8 mouse cellular contexts compared by ENCODE assay signal in genomic region chr7:36695791-36696241, GRCm38 (mm10). TPM values are rescaled to one million over a fixed set of nuclear protein-coding genes. Genes with fewer than 3 reads are reported as not detected.
DNase-seq lines count a peak whose midpoint lies in the region; ATAC-seq lines count a peak whose summit lies in the region.

No protein-coding gene starts in this region.

- peak overlapping the region; percentile 95 for H3K4me2 ChIP-seq in forebrain, embryonic 14.5 days (ENCODE audit: low read length)
- H3K4me2 ChIP-seq in limb, embryonic 12.5 days = peak overlapping the region; percentile 99
- H3K4me2 ChIP-seq in midbrain, embryonic 16.5 days (ENCODE audit: low read length) = peak overlapping the region; percentile 99

- peak overlapping the region; percentile 80 for H3K4me3 ChIP-seq in forebrain, embryonic 14.5 days (ENCODE audit: low read depth, low read length)
- peak overlapping the region; percentile 84 for H3K4me3 ChIP-seq in limb, embryonic 12.5 days (replicated peaks)
- peak overlapping the region; percentile 91 for H3K4me3 ChIP-seq in midbrain, embryonic 16.5 days (ENCODE audit: low read depth, low read length)

- under 1% methylated on average over 42 of the region's 42 CpGs for WGBS in forebrain, embryonic 14.5 days
- under 1% methylated on average over 42 of the region's 42 CpGs for WGBS in limb, embryonic 12.5 days
- under 1% methylated on average over 42 of the region's 42 CpGs for WGBS in midbrain, embryonic 16.5 days

- peak overlapping the region; percentile 81 for H3K9ac ChIP-seq in forebrain, embryonic 14.5 days (ENCODE audit: low read length)
- H3K9ac ChIP-seq in limb, embryonic 12.5 days (replicated peaks) = peak overlapping the region; percentile 83; the same call in 1 of the 2 replicates
- H3K9ac ChIP-seq in midbrain, embryonic 16.5 days (ENCODE audit: low read depth, low read length) = peak overlapping the region; percentile 77

- peaks cover 8% of the 10 kb centered on the region for H3K4me1 ChIP-seq in forebrain, embryonic 14.5 days (ENCODE audit: control insufficient read depth, insufficient read depth, low read length)
- H3K4me1 ChIP-seq in limb, embryonic 12.5 days (replicated peaks) = peaks cover 35% of the 10 kb centered on the region
- peaks cover 30% of the 10 kb centered on the region for H3K4me1 ChIP-seq in midbrain, embryonic 16.5 days (ENCODE audit: control insufficient read depth, insufficient read depth, low read length)

- H3K9me3 ChIP-seq in forebrain, embryonic 14.5 days (replicated peaks; ENCODE audit: control insufficient read depth, low read length) = no peaks in the 10 kb centered on the region
- H3K9me3 ChIP-seq in limb, embryonic 12.5 days = no peaks in the 10 kb centered on the region
- no peaks in the 10 kb centered on the region for H3K9me3 ChIP-seq in midbrain, embryonic 16.5 days (replicated peaks; ENCODE audit: control insufficient read depth, low read length, poor library complexity, severe bottlenecking)

- no peak for ATAC-seq in cerebellum, adult (ENCODE audit: insufficient number of reproducible peaks, low FRiP score, low TSS enrichment)
- no peak for ATAC-seq in forebrain, embryonic 14.5 days
- no peak for ATAC-seq in limb, embryonic 12.5 days (ENCODE audit: insufficient number of reproducible peaks, insufficient read depth, low FRiP score, low TSS enrichment, low read depth)
- ATAC-seq in midbrain, embryonic 16.5 days = no peak
- ATAC-seq in inflammation-experienced regulatory T-cells, adult 6 months = no peak

- peak; percentile 32 for DNase-seq in cerebellum, adult 11 months
- peak; percentile 53 for DNase-seq in adrenal gland, postnatal 14 days
- no peak for DNase-seq in forebrain, embryonic 14.5 days (ENCODE audit: low spot score)
- peak; percentile 66 for DNase-seq in heart, postnatal 4 days

- H3K36me3 ChIP-seq in forebrain, embryonic 14.5 days (ENCODE audit: control insufficient read depth, insufficient read depth, low read length) = no peaks in the 10 kb centered on the region
- H3K36me3 ChIP-seq in limb, embryonic 12.5 days = no peaks in the 10 kb centered on the region
- no peaks in the 10 kb centered on the region for H3K36me3 ChIP-seq in midbrain, embryonic 16.5 days (ENCODE audit: control insufficient read depth, insufficient read depth, low read length)

- no peak overlapping the region for H3K27ac ChIP-seq in forebrain, embryonic 14.5 days (ENCODE audit: low read depth, low read length)
- H3K27ac ChIP-seq in limb, embryonic 12.5 days = 0 out of 2 replicates have a peak overlapping the region, but pooled peaks have one; percentile 89
- H3K27ac ChIP-seq in midbrain, embryonic 16.5 days (ENCODE audit: low read length) = no peak overlapping the region

- peaks cover 42% of the 10 kb centered on the region for H3K27me3 ChIP-seq in forebrain, embryonic 14.5 days (replicated peaks; ENCODE audit: control insufficient read depth, insufficient read depth, low read length)
- H3K27me3 ChIP-seq in limb, embryonic 12.5 days = peaks cover 52% of the 10 kb centered on the region
- peaks cover 32% of the 10 kb centered on the region for H3K27me3 ChIP-seq in midbrain, embryonic 16.5 days (ENCODE audit: control insufficient read depth, insufficient read depth, low read depth, low read length)

RNA-seq across cellular contexts. Expression of gene Tshz3, which starts 2.1 kb away (rescaled TPM):
- 5.3 and 5.8 TPM in 2 replicates for total RNA-seq in adrenal gland, postnatal 14 days (2021)
- 10.3 and 13.7 TPM in 2 replicates for polyA plus RNA-seq in forebrain, embryonic 14.5 days (2014; fragmentation: Nextera tagmentation; extraction: Ambion mirVana)
- 1 to 10 TPM; 5.5 to 6.1 TPM for total RNA-seq in heart, postnatal 4 days (2021)
- 10.4 and 10.8 TPM in 2 replicates for polyA plus RNA-seq in limb, embryonic 12.5 days (2016; fragmentation: Nextera tagmentation; extraction: Ambion mirVana)
- 8.9 and 9.9 TPM in 2 replicates for polyA plus RNA-seq in midbrain, embryonic 16.5 days (2015; fragmentation: Nextera tagmentation; extraction: Ambion mirVana)
- polyA plus RNA-seq in inflammation-experienced regulatory T-cells, adult 6 months (2017; shearing (Covaris generic)) = under 1 TPM in 1 of 3 experiments, not detected in 2; 0.14 TPM
